Mouse (Mus musculus) MEL-GATA-1-ER (cell line): ENCODE data around the gene Nfkb2.

Experiments used
- DNase-seq: peaks from one replicate; pipeline ENCODE4 v3.0.0-alpha.2; 2012; ENCODE audit warnings: low read depth; ENCODE audit errors: extremely low read depth

Nfkb2 gene

GRCm38 (mm10) chr19:46304216-46304841 lies at the start of gene Nfkb2:
Gene Nfkb2, plus strand, starts transcription at chr19:46304320.
- DNase-seq, result peak; percentile 94

GRCm38 (mm10) chr19:46264762-46265161 lies 39.4 kb upstream of the Nfkb2 start:
- DNase-seq, result peak; percentile 19

- peak; percentile 40 for DNase-seq
Observed at GRCm38 (mm10) chr19:46275307-46275706, 28.8 kb upstream of the Nfkb2 start.

GRCm38 (mm10) chr19:46282081-46282849 lies 21.9 kb upstream of the Nfkb2 start:
- DNase-seq, result no peak

GRCm38 (mm10) chr19:46284686-46285085 lies 19.4 kb upstream of the Nfkb2 start:
- DNase-seq, result no peak

GRCm38 (mm10) chr19:46285631-46286030 lies 18.5 kb upstream of the Nfkb2 start:
- no peak for DNase-seq

GRCm38 (mm10) chr19:46286047-46286446 lies 18.1 kb upstream of the Nfkb2 start:
- no peak for DNase-seq

GRCm38 (mm10) chr19:46286926-46287325 lies 17.2 kb upstream of the Nfkb2 start:
- no peak for DNase-seq

- no peak for DNase-seq
Observed at GRCm38 (mm10) chr19:46287566-46287965, 16.6 kb upstream of the Nfkb2 start.

GRCm38 (mm10) chr19:46290535-46291105 lies 13.5 kb upstream of the Nfkb2 start:
- no peak for DNase-seq

- DNase-seq, result no peak
Observed at GRCm38 (mm10) chr19:46296938-46297337, 7.2 kb upstream of the Nfkb2 start.

- no peak for DNase-seq
Observed at GRCm38 (mm10) chr19:46300294-46301045, 3.6 kb upstream of the Nfkb2 start.

GRCm38 (mm10) chr19:46302551-46302950 lies 1.6 kb upstream of the Nfkb2 start:
- no peak for DNase-seq

GRCm38 (mm10) chr19:46303251-46304215 lies 587 bp upstream of the Nfkb2 start:
- no peak for DNase-seq

- peak; percentile 44 for DNase-seq
Observed at GRCm38 (mm10) chr19:46304908-46305333, 801 bp downstream of the Nfkb2 start.

GRCm38 (mm10) chr19:46305432-46306267 lies 1.5 kb downstream of the Nfkb2 start:
- peak; percentile 79 for DNase-seq

GRCm38 (mm10) chr19:46306268-46306610 lies 2.1 kb downstream of the Nfkb2 start:
- DNase-seq, result no peak

- DNase-seq, result no peak
Observed at GRCm38 (mm10) chr19:46306751-46307289, 2.7 kb downstream of the Nfkb2 start.

- DNase-seq, result no peak
Observed at GRCm38 (mm10) chr19:46307781-46308180, 3.7 kb downstream of the Nfkb2 start.
